Mouse (Mus musculus): ENCODE measurements around the gene Ier2. TPM values are rescaled to one million over a fixed set of nuclear protein-coding genes. Genes with fewer than 3 reads are reported as not detected.

Gene Ier2
- 10 to 100 TPM; 15.5 to 19.9 TPM for total RNA-seq (2021)
- long read RNA-seq, experiment 1, transcript Ier2-201 (1 exons, 1,522 nt) = major isoform, 49 of 49 reads
- long read RNA-seq, experiment 1, partial matches to known transcripts = 0 of 49 reads
- long read RNA-seq, experiment 1, other reads (novel, unspliced or antisense) = 0 of 49 reads
- long read RNA-seq, experiment 2, transcript Ier2-201 (1 exons, 1,522 nt) = major isoform, 37 of 37 reads
- long read RNA-seq, experiment 2, partial matches to known transcripts = 0 of 37 reads
- long read RNA-seq, experiment 2, other reads (novel, unspliced or antisense) = 0 of 37 reads

DNA sequence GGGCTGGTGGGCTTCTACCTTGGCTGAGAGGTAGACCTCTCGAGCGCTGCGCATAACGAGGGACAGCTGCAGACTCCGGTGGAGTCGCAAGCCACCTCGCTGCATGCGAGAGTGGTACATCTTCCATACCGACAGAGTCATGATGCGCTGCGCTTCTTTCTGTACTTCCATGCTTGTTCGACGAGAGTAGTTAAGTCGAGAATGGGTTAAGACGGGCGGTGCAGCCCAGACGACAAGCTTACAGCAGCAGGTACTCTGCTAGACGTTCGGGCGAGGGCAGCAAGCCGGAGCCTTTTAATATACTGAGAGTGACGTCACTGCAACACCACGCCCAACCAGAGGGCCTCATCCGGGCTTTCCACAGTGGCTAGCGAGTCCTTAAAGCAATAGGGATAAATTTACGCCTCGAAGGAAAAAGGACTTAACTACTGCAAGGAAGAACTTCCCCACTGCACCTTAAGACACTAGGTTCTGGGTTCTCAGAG, at the start of gene Ier2:
Gene Ier2 (minus strand): TSS at position 272 of the 485 bp plus-strand sequence.
- peak; percentile 91 to 92 for DNase-seq (ENCODE audit: low spot score in 2 of 2)

DNA sequence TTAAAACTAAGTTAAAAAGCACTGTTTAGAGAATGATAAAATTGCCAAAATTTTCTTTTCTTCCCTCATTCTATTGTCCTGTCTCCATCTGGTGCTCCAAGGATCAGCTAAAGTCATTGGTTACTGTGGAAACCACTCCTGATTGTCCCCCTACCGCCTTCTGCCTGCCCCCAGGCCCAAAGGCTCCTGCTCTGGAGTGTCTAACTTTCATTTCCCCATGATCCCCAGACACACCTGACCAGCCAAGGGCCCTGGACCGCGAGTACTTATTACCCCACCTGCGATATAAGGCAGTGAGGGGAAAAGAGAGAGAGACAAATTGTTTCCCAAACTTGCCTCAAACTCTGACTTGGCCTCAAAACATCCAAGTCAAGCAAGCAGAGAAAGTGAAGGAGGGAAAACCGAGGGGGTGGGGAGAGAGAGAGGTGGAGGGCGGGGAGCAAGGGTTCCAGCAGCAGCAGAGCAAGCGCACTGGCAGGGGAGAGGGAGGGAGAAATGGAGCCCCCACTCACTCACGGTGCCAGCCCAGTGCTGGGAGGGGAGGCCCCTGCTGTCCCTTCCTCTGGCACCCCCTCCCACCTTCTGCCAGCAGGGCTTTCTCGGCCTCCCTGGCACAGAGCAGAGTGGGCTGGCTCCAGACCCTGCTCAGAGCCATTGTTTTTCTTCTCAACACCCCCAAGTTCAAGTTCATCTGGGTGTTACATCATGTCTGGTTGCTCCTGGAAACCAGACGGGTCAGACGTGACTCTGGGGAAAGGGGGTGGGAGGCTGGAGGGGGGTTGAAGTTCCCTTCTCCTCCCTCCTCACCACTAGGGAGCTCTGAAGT, 49.5 kb upstream of the Ier2 start:
- no peak for DNase-seq (ENCODE audit: low spot score in 2 of 2)

DNA sequence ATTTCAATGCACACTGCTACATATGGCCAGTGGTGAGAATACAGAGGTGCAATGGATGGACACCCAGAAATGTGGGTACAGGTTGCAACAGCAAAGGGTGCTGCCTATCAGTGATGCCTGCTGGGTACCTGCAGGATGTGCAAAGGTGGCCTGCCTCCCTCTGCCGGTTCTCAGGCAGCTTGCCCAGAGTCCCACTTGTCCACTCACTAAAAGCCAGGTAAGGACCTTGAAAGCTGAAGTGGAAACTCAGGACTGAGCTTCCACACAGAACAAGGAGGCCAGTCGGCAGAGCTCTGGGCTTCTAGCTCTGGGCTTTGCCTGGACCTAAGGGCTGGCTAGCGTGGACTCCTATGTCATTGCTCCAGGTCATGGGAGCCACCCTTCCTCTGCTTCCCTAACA, 48.7 kb upstream of the Ier2 start:
- DNase-seq (ENCODE audit: low spot score in 2 of 2) = no peak

DNA sequence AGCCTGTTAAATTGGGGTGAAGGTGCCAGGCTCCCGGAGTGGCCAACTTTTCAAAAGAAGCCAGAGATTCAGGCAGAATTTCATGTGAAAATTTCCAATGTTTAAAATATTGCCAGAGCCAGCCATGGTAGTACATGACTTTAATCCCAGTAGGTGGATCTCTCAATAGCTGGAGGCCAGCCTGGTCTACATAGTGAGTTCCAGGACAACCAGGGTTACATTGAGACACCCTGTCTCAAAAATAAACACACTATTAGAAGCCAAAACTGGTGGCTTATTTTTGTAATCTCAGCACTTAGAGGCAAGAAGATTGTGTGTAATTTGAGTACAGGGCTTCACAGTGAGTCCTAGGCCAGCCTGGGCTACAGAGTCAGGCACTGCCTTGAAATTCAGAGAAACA, 47.3 kb upstream of the Ier2 start:
- DNase-seq (ENCODE audit: low spot score in 2 of 2) = no peak

DNA sequence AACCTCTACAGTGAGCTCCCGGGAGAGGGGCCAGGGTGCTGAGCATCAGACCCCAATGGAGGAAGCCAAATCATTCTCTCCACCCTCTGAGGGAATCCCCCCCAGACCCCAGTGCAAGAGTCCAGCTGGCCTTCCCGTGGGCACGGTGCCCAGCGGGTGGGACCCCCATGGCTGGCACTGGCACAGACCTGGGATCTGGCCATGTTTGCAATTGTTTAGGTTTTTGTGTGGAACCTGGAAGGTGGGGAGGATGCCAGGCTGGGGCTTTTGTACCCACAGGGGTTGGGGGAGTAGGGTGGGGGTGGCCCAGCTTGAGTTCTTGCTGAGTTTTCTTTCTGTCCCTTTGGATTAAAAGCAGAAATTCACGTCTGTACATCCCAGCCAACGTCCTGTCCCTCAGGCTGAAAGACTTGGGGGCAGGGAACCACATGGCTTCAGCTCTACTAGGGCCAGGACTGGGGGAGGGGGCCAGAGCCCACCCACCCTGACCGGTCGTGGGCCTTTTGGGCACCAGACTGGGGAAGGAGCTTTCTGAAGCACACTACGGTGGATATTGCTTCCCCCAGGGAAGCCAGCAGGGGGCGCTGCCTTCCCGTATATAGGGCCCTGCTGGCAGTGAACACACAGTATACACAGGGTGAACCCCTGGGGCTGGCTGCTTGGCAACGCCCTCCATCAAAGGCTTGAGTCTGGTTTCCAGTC, 46.3 kb upstream of the Ier2 start:
- DNase-seq (ENCODE audit: low spot score in 2 of 2) = peak; percentile 85 to 88

DNA sequence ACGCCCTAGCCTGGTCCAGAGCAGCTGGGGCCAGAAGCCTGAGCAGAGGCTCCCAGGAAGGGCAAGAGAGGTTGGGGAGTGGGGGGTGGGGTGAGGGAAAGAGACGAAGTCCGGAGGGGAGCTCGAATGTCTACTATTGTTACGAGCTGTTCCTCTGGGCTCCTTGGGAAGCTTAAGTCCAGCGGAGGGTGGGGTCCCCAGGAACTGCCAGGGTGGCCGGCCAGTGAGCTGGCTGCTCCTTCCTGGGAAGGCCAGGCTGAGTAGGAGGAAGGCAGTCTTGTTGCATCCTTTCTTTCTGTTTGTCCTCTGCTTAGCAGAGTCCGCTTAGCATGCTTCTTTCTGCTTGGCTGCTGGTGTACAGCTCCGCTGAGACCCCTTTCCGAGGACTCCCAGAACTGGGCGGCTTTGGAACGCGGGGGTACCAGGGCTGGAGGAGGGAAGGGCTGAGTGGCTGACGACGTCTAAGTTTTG, 45.5 kb upstream of the Ier2 start:
- no peak for DNase-seq (ENCODE audit: low spot score in 2 of 2)

DNA sequence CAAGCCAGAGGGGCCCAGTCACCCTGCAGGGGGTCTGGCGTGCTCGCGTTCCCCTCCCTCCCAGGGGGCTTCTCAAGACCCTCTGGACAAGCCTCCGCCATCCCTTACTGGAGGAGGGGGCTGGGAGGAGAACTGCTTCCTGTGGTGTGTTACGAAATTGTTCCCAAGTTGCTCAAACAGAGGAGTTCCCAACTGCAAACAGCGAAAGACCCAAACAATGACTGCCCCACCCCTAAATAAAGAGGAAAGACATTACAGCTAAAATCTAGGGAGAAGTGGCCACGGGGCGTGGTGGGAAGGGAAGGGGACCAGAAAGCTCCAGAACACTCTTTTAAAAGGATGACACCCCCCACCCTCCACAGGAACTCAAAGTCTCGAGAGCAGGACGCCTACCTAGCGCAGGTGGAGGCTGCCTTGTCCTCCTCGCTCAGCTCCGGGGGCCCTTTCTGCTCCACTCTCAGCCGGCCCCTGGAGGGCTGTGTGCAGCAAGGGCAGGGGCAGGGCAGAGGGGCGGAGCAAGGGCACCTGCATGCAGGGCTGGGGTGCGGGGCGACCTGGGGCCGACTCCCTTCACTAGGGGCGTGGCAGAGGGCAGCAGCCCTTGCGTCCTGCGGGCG, 44.7 kb upstream of the Ier2 start:
- DNase-seq (ENCODE audit: low spot score in 2 of 2) = no peak

DNA sequence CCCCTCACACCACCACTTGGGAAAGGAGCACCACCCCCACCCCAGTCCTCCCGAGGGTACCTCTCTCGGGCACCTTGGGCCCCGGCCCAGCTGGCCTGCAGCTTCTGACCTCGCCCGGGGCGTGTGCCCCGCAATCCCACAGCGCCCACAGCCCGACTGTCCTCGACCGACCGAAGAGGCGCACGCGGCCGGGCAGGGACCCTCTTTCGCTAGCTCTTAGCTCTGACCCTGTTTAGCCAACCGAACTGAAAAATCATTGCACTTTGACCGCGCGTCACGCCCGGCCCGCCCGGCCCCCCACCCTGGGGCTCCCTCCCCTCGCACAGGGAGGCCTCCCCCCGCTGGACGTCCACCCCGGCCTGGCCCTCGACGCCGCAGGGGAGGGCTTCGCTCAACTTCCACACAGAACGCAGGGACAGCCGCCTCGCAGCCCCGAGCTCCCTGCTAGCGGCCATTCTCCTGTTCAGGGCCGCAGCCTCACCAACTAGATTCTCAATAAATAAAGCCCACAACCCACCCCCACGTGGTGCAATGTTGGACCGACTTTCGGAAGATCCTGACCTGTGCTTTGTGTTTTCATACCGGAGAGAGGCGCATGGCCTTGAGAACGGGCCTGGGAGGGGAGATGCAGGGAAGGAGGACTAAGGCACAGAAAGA, 44.1 kb upstream of the Ier2 start:
- no peak for DNase-seq (ENCODE audit: low spot score in 2 of 2)

DNA sequence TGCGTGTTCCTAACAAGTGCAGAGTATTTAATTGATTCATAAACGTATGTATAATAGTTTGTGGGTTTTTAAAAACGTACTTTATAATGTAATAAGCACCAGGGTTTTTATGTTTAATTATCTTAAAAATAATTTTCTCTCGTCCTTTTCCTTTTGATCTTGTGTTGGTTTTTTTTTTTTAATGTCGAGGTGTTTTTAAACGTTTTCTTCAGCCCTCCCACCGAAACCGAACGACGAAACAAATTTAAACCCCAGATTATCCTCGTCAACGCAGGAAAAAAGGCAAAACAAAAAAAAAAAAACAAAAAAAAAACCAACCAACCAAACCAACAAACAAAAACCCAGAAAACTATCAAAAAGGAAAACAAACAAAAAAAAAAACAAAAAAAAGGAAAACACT, 43.3 kb upstream of the Ier2 start:
- DNase-seq (ENCODE audit: low spot score in 2 of 2) = no peak

DNA sequence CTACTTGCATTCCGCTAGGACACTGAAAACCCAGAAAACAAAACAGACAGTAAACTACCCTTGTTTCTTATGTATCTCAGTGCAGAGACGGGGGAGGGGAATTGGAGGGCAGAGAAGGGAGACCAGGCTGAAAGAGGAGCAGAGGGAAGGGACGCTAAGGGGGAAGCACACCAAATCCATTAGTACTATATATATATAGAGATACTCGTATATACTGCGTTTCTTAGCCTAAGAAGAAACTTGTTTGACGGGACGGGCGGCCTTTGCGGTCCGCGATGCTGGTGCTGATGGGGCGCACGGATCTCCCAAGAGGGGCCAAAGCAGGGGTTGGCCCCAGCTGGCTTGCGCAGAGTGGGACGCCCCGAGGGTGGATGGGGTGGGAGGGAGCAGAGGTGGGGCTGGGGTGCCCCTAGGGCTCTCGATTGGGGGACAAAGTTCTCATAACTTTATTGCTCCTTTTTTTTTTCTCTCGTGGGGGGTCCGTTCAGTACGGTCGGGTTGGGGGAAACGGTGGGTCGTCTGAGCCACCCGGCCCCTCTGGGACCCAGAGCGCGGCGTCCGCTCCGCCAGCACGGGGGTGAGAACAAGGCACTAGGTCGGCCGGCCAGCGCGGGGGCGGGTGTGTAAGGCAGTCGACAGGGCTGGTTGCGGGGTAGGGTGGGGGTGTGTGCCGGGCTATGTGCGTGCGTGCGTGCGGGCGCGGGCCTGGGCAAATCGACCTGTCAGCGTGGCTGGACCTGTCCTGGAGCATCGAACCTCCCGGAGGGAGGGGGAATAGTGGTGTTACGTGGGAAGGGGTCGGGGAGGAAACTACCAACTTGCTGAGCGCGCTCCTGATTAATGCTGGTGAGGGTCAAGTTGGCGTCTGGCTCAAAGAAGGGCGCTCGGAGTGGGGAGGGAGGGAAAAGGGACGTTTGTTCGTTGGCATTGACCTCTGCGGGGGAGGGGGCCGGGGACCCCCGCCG, 42.5 kb upstream of the Ier2 start:
- no peak for DNase-seq (ENCODE audit: low spot score in 2 of 2)

DNA sequence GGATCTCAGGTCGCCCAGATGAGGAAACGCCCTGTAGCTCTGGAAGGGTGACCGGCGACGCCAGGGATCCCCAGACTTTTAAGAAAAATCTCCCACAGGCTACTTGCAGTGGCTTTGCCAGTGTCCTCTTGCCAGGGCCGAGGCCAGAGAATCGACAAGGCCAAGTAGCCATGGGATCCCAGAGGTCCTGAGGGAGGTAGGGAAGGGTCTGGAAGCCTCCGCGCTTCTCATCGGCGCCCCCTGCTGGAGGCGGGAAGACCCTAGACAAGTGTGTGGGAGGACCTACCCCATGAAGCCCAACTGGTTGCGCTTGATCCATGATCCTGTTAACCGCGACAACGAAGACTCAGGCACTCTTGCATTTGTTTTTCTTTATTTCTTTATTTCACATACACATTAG, 41.7 kb upstream of the Ier2 start:
- DNase-seq (ENCODE audit: low spot score in 2 of 2) = peak in 1 of 2 experiments; percentile 58

DNA sequence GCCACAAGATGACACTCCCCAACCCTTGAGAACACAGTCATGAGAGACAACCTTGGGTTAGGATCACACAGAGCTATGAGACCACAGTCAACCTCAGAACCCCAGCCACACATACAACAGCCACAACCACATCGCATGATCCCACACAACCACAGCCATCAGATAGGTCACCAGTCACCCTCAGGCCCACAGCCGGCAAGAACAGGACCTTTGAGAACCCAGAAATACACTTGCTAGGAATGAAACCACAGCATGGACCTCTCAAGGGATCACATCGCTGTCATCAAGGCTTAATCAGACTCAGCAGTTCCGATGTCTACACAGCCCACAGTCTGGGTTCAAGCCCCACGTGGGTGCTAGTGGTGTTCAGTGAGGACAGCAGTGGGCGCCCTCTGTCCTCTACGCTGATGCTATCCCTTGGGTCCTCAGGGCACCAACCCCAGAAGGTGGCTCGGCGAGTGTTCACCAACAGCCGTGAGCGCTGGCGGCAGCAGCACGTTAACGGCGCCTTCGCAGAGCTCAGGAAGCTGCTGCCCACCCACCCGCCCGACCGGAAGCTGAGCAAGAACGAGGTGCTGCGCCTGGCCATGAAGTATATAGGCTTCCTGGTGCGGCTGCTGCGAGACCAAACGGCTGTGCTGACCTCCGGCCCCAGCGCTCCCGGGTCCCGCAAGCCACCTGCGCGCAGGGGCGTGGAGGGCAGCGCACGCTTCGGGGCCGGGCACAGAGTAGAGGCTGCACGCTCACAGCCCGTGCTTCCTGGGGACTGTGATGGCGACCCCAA, 41.0 kb upstream of the Ier2 start:
- DNase-seq (ENCODE audit: low spot score in 2 of 2) = no peak

DNA sequence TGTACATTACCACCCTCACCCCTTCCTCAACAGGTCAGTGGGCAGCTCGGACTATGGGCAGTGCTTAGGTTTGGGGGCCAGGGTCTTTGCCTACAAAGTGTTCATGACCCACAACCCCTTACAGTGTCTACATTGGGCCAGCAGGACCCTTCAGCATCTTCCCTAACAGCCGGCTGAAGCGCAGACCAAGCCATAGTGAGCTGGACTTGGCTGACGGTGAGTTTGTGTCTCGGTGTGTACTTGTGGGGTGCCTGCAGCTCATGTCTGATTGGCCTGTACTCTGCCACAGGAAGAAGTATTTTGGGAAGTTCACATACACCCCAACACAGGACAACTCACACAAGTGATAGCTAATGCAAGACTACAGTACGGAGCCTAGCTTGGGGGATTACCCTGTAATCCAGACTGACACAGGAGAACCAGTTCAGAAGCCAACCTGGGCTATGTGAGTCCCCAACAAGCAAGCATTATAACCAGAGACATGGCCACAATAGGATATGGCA, 40.4 kb upstream of the Ier2 start:
- no peak for DNase-seq (ENCODE audit: low spot score in 2 of 2)

DNA sequence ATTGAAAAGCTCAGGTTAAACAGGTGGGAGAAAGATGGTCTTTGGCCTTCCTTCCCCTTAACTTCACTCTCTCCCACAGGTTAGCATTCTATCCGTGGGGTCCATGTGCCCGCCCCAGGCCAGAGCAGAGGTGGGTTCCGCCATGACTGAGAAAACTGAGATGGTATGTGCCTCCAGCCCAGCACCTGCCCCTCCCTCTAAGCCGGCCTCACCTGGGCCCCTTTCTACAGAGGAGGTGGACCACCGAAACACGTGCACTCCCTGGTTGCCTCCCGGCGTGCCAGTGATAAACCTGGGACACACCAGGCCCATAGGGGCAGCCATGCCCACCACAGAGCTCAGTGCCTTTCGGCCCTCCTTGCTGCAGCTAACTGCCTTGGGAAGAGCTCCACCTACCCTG, 39.9 kb upstream of the Ier2 start:
- DNase-seq (ENCODE audit: low spot score in 2 of 2) = no peak

DNA sequence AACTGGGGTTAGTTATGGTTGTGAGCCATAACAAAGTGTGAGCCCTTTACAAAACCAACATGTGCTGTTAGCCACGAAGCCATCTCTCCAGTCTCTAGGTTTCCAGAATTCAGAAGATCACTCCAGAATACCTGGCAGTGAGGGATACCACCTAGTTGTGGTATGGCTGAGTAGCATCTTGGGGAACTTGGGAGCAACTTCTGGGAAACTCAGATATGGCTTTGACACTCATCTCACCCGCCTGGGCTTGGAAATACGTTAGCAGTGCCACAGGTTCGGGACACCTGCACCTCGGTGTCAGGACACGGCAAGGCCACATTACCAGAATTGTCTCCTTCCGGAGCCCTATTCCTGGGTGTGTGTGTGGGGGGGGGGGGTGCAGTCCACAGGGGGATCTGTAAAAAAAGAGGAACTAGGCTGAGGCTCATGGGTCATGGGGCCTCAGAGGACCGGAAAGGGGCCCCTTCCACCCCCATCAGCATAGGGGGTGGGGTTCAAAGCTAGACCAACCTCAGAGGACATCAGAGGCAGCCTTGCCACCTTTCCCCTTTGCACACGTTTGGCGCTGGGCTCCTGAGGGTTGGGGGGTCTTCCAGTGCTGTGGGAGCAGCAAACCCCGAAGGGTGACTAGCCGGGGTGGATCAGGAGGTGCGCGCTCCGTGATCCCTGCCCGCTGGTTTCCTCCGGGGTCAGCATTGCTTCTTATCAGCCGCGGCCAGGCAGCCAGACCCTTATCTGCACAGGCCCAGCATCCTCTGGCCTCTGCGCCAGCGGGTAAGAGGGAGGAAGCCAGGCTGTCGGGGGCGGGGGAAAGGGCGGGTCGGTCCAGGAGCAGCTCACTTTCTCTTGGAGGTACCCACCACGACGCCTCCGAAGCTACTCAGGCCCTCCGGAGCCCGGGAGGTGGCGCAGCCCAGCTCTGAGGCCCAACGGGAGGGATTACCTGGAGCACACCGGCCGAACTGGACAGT, 38.6 kb upstream of the Ier2 start, which contains the start of gene Lyl1:
Gene Lyl1 (plus strand): TSS at position 517 of the 971 bp plus-strand sequence.
- no peak for DNase-seq (ENCODE audit: low spot score in 2 of 2)

DNA sequence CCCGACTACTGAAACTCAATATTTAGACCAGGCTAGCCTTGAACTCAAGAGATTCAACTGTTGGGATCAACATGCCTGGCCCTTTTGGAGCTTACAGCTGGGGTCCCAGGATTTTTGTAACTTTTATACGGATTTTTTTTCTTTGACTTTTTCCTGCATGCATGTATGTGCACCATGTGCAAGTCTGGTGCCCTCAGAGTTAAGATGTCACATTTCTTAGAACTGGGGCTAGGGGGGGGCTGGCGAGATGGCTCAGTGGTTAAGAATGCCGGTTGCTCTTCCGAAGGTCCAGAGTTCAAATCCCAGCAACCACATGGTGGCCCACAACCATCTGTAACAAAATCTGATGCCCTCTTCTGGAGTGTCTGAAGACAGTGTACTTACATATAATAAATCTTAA, 37.9 kb upstream of the Ier2 start:
- no peak for DNase-seq (ENCODE audit: low spot score in 2 of 2)

DNA sequence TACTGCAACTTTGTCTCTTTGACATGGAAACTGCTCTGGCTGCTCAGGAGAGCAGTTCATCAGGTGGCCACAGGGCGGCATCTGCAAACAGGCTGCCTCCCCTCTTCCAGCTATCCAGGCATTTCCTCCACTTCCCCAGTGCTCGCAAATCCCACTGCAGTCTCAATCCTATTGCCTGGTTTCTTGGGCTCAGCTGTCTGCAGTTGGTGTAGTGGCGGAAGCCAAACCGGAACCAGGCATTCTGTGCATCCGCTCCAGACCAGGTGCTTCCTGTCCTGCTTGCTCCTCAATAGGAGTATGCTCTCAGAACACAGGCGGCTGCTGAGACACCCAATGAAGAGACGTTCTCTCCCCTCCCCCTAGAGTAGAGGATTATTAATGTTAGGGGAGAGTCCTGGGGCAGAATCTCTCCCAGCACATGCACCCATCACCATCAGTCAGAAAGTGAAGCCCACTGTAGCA, 37.2 kb upstream of the Ier2 start:
- peak; percentile 66 to 69 for DNase-seq (ENCODE audit: low spot score in 2 of 2)

All from left cerebral cortex, adult 18-20 months (tissue).